Mouse (Mus musculus) embryonic facial prominence, embryonic 13.5 days (tissue): ENCODE results near the gene Casc3. TPM values are rescaled to one million over a fixed set of nuclear protein-coding genes. Genes with fewer than 3 reads are reported as not detected.
A peak's percentile ranks its signal among the peaks of the same experiment; 100 is the strongest.

Source experiments
- ATAC-seq: fragments of 200-750 bp; cut with Nextera tagmentation; 2 replicates; pipeline ENCODE4 v1.8.0; 2017; ENCODE audit warnings: low read depth; ENCODE audit not compliant: insufficient number of reproducible peaks, insufficient read depth, low FRiP score, low TSS enrichment
- H3K27ac ChIP-seq: fragments of 300-500 bp; sonication (generic); 2 replicates; pipeline ENCODE4 v1.5.1; 2015; ENCODE audit warnings: moderate library complexity, mild to moderate bottlenecking, inconsistent platforms
- H3K27me3 ChIP-seq: fragments of 300-500 bp; sonication (generic); 2 replicates; pipeline ENCODE4 v1.6.1; 2015; ENCODE audit warnings: mild to moderate bottlenecking, inconsistent platforms
- H3K36me3 ChIP-seq: fragments of 300-500 bp; sonication (generic); 2 replicates; pipeline ENCODE4 v1.6.1; 2015; ENCODE audit warnings: mild to moderate bottlenecking, inconsistent platforms
- H3K4me1 ChIP-seq: fragments of 300-500 bp; sonication (generic); 2 replicates; pipeline ENCODE4 v1.6.1; 2015; ENCODE audit warnings: inconsistent platforms
- H3K4me2 ChIP-seq: fragments of 300-500 bp; sonication (generic); 2 replicates; pipeline ENCODE4 v1.6.1; 2015; ENCODE audit warnings: moderate library complexity, mild to moderate bottlenecking, inconsistent platforms
- H3K4me3 ChIP-seq: fragments of 300-500 bp; sonication (generic); 2 replicates; pipeline ENCODE4 v1.5.1; 2015; ENCODE audit warnings: mild to moderate bottlenecking, inconsistent platforms
- H3K9ac ChIP-seq: fragments of 300-500 bp; sonication (generic); 2 replicates; pipeline ENCODE4 v1.6.1; 2015; ENCODE audit warnings: mild to moderate bottlenecking, inconsistent platforms
- H3K9me3 ChIP-seq: fragments of 300-500 bp; sonication (generic); 2 replicates; pipeline ENCODE4 v1.6.1; 2016; ENCODE audit warnings: inconsistent platforms
- WGBS: fragments of 180-500 bp; shearing (Covaris S2); methylation state at CpG from one replicate; pipeline ENCODE4 v1.1.7; 2015; ENCODE audit warnings: mixed read lengths; 5-methylcytosine and 5-hydroxymethylcytosine counted together
- polyA plus RNA-seq: library from polyadenylated mRNA; unstranded; fragments of >200 nt; fragmentation: Nextera tagmentation; extraction: Ambion mirVana; gene quantifications from 2 replicates; pipeline ENCODE4 v1.2.1, GENCODE M21; 2015

Gene Casc3
- polyA plus RNA-seq, 1 experiment from 2014 or later = 40.3 TPM

- WGBS = 44% methylated on average over 6 of the region's 6 CpGs
- Histone ChIP-seq H3K4me3 (no peak overlapping the region), H3K27ac (no peak overlapping the region), H3K4me1 (peaks cover 38% of the 10 kb centered on the region), H3K9me3 (no peaks in the 10 kb centered on the region), H3K9ac (0 out of 2 replicates have a peak overlapping the region, but pooled peaks have one; percentile 12), H3K36me3 (0 out of 2 replicates have a peak, but pooled peaks cover 6% of the 10 kb centered on the region), H3K4me2 (peak overlapping the region; percentile 30), H3K27me3 (peaks cover 34% of the 10 kb centered on the region)
- ATAC-seq = no peak
These were observed 34.7 kb downstream of the Casc3 start for GRCm38 (mm10) chr11:98839402-98839801.

- 55% methylated on average over 10 of the region's 10 CpGs for WGBS
- 0 out of 2 replicates have a peak, but pooled peaks cover under 1% of the 10 kb centered on the region for H3K36me3 ChIP-seq
- H3K4me1 ChIP-seq = peaks cover 33% of the 10 kb centered on the region
- peaks cover 34% of the 10 kb centered on the region for H3K27me3 ChIP-seq
- 0 out of 2 replicates have a peak overlapping the region, but pooled peaks have one; percentile 12 for H3K9ac ChIP-seq
- no peak overlapping the region for H3K27ac ChIP-seq
- 0 out of 2 replicates have a peak overlapping the region, but pooled peaks have one; percentile 5 for H3K4me2 ChIP-seq
- H3K4me3 ChIP-seq = no peak overlapping the region
- no peak for ATAC-seq
- no peaks in the 10 kb centered on the region for H3K9me3 ChIP-seq
These were observed 35.2 kb downstream of the Casc3 start for GRCm38 (mm10) chr11:98839897-98840296.

GRCm38 (mm10) chr11:98846016-98846415 lies 41.3 kb downstream of the Casc3 start:
- no peak overlapping the region for H3K27ac ChIP-seq
- peaks cover 24% of the 10 kb centered on the region for H3K4me1 ChIP-seq
- no peaks in the 10 kb centered on the region for H3K27me3 ChIP-seq
- WGBS = 51% methylated on average over 13 of the region's 13 CpGs
- H3K9me3 ChIP-seq = no peaks in the 10 kb centered on the region
- no peak overlapping the region for H3K4me3 ChIP-seq
- peaks cover 7% of the 10 kb centered on the region; the same call in 1 of the 2 replicates for H3K36me3 ChIP-seq
- no peak for ATAC-seq
- H3K9ac ChIP-seq = peak overlapping the region; percentile 17; the same call in 1 of the 2 replicates
- H3K4me2 ChIP-seq = no peak overlapping the region

GRCm38 (mm10) chr11:98846865-98847604 lies 42.3 kb downstream of the Casc3 start:
- Histone ChIP-seq H3K4me1 (peaks cover 25% of the 10 kb centered on the region), H3K27me3 (no peaks in the 10 kb centered on the region), H3K27ac (no peak overlapping the region), H3K9me3 (no peaks in the 10 kb centered on the region), H3K4me3 (no peak overlapping the region), H3K36me3 (peaks cover 11% of the 10 kb centered on the region; the same call in 1 of the 2 replicates), H3K4me2 (no peak overlapping the region), H3K9ac (no peak overlapping the region)
- WGBS = 61% methylated on average over 19 of the region's 19 CpGs
- ATAC-seq = no peak

GRCm38 (mm10) chr11:98849196-98849894 lies 44.6 kb downstream of the Casc3 start:
- Histone ChIP-seq H3K9ac (peak overlapping the region; percentile 32; the same call in 1 of the 2 replicates), H3K27ac (no peak overlapping the region), H3K4me1 (peaks cover 41% of the 10 kb centered on the region), H3K9me3 (no peaks in the 10 kb centered on the region), H3K4me3 (no peak overlapping the region), H3K36me3 (peaks cover 11% of the 10 kb centered on the region; the same call in 1 of the 2 replicates), H3K27me3 (no peaks in the 10 kb centered on the region), H3K4me2 (peak overlapping the region; percentile 12; the same call in 1 of the 2 replicates)
- 17% methylated on average over 19 of the region's 19 CpGs for WGBS
- no peak; the same call in 1 of the 2 replicates for ATAC-seq

- Histone ChIP-seq H3K4me1 (peaks cover 41% of the 10 kb centered on the region), H3K4me2 (no peak overlapping the region), H3K9me3 (no peaks in the 10 kb centered on the region), H3K27ac (no peak overlapping the region), H3K4me3 (no peak overlapping the region), H3K9ac (peak overlapping the region; percentile 38; the same call in 1 of the 2 replicates), H3K36me3 (peaks cover 11% of the 10 kb centered on the region; the same call in 1 of the 2 replicates), H3K27me3 (no peaks in the 10 kb centered on the region)
- ATAC-seq = no peak
- 67% methylated on average over 26 of the region's 26 CpGs for WGBS
These were observed 45.7 kb downstream of the Casc3 start for GRCm38 (mm10) chr11:98850100-98851093.

- H3K27ac ChIP-seq = no peak overlapping the region
- no peak overlapping the region for H3K9ac ChIP-seq
- peaks cover 7% of the 10 kb centered on the region; the same call in 1 of the 2 replicates for H3K36me3 ChIP-seq
- no peak for ATAC-seq
- H3K4me3 ChIP-seq = no peak overlapping the region
- no peaks in the 10 kb centered on the region for H3K9me3 ChIP-seq
- 78% methylated on average over 8 of the region's 8 CpGs for WGBS
- H3K27me3 ChIP-seq = no peaks in the 10 kb centered on the region
- H3K4me1 ChIP-seq = peaks cover 36% of the 10 kb centered on the region
- no peak overlapping the region for H3K4me2 ChIP-seq
These were observed 49.4 kb downstream of the Casc3 start for GRCm38 (mm10) chr11:98854116-98854515.

GRCm38 (mm10) chr11:98854659-98855058 lies 50.0 kb downstream of the Casc3 start:
- H3K36me3 ChIP-seq = peaks cover 7% of the 10 kb centered on the region; the same call in 1 of the 2 replicates
- peaks cover 31% of the 10 kb centered on the region for H3K4me1 ChIP-seq
- 85% methylated on average over 2 of the region's 2 CpGs for WGBS
- ATAC-seq = no peak
- H3K27me3 ChIP-seq = no peaks in the 10 kb centered on the region
- no peaks in the 10 kb centered on the region for H3K9me3 ChIP-seq
- no peak overlapping the region for H3K9ac ChIP-seq
- no peak overlapping the region for H3K4me3 ChIP-seq
- H3K27ac ChIP-seq = no peak overlapping the region
- H3K4me2 ChIP-seq = no peak overlapping the region

- Histone ChIP-seq H3K4me3 (no peak overlapping the region), H3K4me2 (no peak overlapping the region), H3K36me3 (no peaks in the 10 kb centered on the region), H3K9ac (no peak overlapping the region), H3K27me3 (no peaks in the 10 kb centered on the region), H3K27ac (no peak overlapping the region), H3K9me3 (no peaks in the 10 kb centered on the region), H3K4me1 (peaks cover 8% of the 10 kb centered on the region)
- 40% methylated on average over 14 of the region's 14 CpGs for WGBS
- ATAC-seq = no peak
These were observed 54.3 kb downstream of the Casc3 start for GRCm38 (mm10) chr11:98858759-98859731.
